ENCODE assay signal across 19 mouse cellular contexts in genomic region chr14:8727364-8727763, GRCm38 (mm10).
"Had no signal": no experiment of that assay in that cellular context is flagged by ENCODE, and none has a peak within 500 bp of the region (broad histone marks: within the 10 kb centered on the region; RNA-seq: fewer than 3 reads in every experiment).

No protein-coding gene starts in this region.

- H3K4me1 ChIP-seq: kidney, embryonic 15.5 days; limb, embryonic 10.5 days; limb, embryonic 13.5 days; liver, embryonic 12.5 days; liver, embryonic 15.5 days; lung, embryonic 15.5 days had no signal

- H3K9ac ChIP-seq: kidney, embryonic 15.5 days; limb, embryonic 13.5 days; liver, embryonic 12.5 days; liver, embryonic 15.5 days; lung, embryonic 15.5 days had no signal

- H3K4me3 ChIP-seq: kidney, embryonic 15.5 days; layer of hippocampus, adult 2 months; limb, embryonic 10.5 days; limb, embryonic 13.5 days; liver, embryonic 12.5 days; liver, embryonic 15.5 days; lung, embryonic 15.5 days had no signal

- H3K36me3 ChIP-seq: kidney, embryonic 15.5 days; limb, embryonic 10.5 days; limb, embryonic 13.5 days; liver, embryonic 12.5 days; liver, embryonic 15.5 days; lung, embryonic 15.5 days had no signal

- H3K4me2 ChIP-seq: kidney, embryonic 15.5 days; limb, embryonic 13.5 days; liver, embryonic 12.5 days; liver, embryonic 15.5 days; lung, embryonic 15.5 days; midbrain, embryonic 11.5 days had no signal

- H3K27me3 ChIP-seq: kidney, embryonic 15.5 days; limb, embryonic 13.5 days; liver, embryonic 12.5 days; liver, embryonic 15.5 days; lung, embryonic 15.5 days had no signal

- H3K9me3 ChIP-seq: kidney, embryonic 15.5 days; limb, embryonic 10.5 days; limb, embryonic 13.5 days; liver, embryonic 12.5 days; liver, embryonic 15.5 days; lung, embryonic 15.5 days had no signal

- DNase-seq: kidney, postnatal 14 days; layer of hippocampus, adult 9-11 months; liver; lung, adult 18-20 months; lung, postnatal 10 days; lung, postnatal 4 days; midbrain, embryonic 14.5 days; right cerebral cortex, postnatal 4 days; thymus, postnatal 25 days had no signal

- ATAC-seq: intestine, postnatal 0 days; liver, embryonic 12.5 days had no signal

- H3K27ac ChIP-seq: kidney, embryonic 15.5 days; layer of hippocampus, adult 2 months; limb, embryonic 10.5 days; limb, embryonic 13.5 days; liver, embryonic 12.5 days; liver, embryonic 15.5 days; lung, embryonic 15.5 days; stomach, postnatal 0 days had no signal
